Mouse (Mus musculus): ENCODE data around the gene Wfs1.
"Not testable (repeated sequence)": the region's sequence is repeated elsewhere in the genome, so short reads cannot be mapped to it uniquely, and the experiment has no call there.

The Wfs1 gene

DNA sequence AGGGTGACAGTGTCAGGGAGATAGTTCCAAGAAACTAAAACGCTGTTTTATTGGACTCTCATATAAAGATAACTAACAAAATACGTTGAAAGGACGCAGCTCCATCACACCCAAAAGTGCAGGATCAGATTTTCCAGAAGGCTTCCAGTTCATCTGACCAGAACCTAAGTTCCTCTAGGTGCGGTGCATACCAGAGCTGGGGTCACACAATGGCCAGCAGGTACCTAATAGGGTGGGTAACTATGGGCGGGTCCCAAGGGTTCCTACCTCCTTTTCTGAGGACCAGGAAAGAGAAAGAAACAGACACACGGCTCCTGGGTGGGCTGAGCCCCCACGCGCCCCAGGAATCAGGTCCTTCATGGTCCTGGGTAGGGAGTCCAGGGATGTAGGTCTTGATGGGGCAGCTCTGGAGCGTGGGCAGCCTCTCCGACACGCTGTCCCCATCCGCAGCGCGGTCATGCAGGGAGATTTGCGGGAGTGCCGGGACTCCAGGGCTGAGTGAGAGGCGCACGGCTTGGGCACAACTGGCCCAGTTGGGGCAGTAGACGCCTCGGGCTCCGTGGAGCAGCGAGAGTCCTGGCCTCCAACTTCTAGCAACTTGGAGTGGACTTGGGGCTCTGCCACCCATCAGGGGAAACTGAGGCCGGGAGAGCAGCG lies 753 bp downstream of the Wfs1 start:
- no peak for DNase-seq (ENCODE audit: low read depth)

DNA sequence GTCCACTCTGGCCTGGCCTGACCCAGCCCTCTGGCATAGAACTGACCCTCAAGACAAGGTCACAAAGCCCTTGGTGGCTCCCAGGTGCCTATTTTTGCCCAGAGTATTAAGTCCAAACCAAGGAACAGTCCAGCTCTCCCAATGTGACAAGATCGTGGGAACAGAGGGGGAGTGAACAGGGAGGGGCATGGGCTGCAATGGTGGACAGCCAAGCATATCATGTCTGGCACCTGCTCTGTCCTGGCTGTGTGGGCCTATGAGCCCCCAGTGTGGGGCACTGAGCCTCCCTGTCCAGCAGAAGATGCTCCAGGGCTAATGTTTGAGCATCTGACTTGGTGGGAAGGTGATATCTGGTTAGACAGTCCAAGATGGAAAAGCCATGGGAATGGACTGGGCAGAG lies 2.4 kb downstream of the Wfs1 start:
- DNase-seq (ENCODE audit: low read depth): no peak

DNA sequence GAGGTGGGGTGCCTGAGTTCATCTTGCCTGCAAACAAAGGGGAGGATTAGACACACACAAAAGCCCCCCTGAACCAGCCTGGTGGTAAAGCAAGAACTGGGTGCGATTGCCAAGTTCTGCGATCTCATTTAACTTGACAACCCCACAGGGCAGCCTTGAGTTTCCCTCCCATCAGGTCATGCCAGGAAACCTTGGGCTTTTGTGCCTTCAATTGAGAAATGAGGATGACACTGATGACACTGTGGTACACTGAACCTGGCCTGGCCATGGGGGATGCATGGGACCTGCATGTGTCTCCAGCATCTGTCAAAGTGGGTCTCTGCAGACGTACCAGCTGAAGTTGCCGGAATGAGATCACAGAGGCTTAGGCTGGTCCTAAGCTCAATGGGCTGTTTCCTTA lies 6.7 kb downstream of the Wfs1 start:
- DNase-seq (ENCODE audit: low read depth): no peak

DNA sequence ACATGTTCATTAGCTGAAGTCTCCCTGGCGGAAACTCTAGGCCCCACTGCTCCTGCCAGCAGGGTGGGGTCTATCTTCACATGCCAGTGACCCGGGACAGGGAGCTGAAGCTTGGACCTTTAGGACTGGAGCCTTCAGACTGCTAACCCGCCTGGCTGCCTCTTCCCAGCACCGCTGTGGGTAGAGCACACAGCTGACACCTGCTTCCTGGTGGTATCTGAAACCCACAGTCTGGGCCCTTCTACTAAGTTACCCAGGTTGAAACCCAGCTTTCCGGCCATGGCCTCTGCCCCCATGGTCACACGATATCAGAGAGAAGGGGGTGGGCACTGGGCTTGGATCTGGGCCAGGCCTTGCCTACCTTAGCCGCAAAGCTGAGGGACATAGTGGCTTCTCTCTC lies 9.4 kb downstream of the Wfs1 start:
- peak; percentile 93 for DNase-seq (ENCODE audit: low read depth)

DNA sequence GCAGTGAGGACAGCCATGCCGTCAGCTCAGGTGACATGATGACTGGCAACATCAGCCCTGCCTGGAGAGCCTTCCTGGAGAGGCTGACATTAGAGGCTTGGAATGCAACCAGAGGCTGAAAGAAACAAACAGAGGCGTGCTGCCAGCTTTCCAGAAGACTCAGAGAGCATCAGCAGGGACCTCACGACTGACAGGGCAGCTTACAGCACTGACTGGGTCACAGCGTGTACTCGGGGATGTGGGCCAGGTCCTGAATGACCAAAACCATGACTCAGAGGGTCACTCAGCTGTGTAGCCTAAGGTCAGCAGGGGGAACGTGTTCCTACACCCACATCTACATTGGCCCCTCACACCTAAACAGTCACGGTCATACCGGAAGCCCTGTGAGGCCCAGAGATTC lies 10.0 kb downstream of the Wfs1 start:
- DNase-seq (ENCODE audit: low read depth): peak; percentile 30

DNA sequence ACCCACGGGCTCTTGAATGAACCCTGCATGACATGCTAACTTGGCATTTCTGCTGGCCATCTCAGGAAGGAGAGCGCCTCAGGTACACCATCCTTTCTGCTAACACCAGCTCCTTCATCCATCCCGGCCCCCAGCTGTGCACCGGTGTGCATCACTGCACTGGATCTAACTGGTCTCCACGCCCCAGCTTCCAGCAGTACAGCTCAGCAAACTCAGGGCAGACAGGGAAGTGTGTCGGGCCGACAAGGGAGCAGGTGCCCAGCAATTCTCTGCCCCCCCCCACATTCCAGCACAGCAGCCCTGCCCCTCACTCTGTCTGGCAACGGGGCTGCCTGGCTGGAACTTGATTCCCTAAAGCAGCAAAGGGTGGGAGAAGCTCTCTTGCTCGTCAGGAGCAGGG lies 11.2 kb downstream of the Wfs1 start:
- no peak for DNase-seq (ENCODE audit: low read depth)

DNA sequence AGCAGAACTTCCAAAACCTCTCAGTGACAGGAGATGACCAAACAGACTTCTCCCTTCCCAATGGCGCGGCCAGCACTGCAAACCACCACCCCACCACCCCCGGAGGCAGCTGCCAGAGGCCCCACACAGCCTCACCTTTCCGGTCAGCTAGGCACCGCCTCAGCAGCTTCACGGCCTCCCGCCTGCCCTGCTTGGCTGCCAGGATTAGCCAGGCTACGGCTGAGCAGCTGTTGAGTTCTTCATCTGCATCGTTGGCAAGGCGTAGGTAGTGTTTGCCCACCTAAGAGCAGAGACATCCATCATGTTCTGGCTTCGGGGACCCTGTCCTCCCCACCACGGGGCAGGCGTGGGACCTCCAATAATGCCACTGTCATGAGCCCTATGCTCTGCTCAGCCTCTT lies 13.7 kb downstream of the Wfs1 start:
- DNase-seq (ENCODE audit: low read depth): no peak

DNA sequence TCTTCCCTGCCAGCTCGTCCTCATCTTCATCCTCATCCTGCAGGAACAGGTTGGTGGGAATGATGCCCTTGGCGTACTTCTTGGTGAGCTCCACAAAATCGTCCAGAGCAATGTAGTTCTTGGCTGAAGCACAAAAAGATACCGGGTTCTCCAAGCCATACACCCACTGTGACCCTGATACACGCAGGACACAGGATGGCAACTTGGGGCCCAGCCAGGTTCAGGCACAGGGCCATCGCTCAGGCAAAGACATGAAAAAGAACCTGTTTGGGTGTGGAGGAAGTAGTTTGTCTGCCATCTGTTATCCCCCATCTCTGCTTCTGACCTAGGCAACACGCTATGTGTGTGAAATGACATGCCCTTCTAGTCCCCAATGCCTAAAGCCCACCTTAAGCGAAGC lies 17.4 kb downstream of the Wfs1 start:
- DNase-seq (ENCODE audit: low read depth): no peak

DNA sequence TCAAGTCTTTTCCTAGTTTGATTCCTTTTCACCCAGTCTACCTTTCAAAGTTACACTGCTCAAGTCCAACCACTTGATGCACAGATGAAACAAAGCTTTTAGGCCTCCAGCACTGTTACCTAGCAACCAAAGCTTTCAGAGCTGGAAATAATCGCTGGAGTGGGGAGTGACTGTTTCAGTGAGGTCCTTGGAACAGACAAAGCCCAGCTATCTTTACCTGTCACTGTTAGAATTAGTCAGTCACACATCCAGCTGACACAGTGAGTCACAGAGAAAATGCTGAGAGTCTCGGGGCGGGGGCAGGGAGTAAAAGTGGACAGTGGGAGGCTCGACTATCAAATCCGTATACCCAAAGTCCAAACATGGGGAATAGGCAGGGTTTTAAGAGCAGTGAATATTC lies 28.5 kb downstream of the Wfs1 start:
- no peak for DNase-seq (ENCODE audit: low read depth)

DNA sequence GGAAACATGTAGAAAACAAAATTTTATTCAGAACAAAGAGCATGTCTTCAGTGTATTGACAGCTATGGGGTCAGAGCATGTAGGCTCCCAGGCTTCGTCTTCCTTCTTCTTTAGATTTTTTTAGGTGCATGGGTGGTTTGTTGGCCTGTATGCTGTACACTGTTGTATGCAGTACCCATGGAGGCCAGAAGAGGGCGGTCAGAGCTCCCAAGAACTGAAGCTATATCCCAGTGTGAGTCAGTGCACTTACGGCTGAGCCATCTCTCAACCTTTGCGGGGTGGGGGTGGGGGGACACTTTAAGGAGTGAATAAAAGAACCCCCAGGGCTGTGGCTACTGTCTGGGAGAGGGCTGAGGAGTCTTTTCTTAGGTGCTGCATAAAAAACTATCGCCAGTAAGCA lies 30.2 kb downstream of the Wfs1 start:
- DNase-seq (ENCODE audit: low read depth): peak; percentile 69

DNA sequence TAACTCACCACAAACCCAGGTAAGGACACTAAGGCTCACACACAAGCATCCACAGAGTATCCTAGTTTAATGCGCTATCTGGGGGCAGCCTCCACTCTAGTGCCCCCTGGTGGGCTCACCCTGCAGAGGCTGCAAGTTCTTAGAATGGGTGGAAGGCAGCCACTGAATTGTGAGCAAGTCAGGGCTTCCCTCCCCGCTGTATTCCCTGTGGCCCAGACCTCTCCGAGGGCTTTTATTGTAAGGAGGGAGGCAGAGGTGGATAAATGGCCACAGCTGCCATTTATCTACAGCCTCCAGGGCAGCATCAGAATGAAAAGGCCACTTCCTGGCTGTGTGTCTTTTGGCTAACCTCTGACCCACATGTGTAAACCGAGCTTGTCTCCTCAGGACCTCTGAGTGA lies 33.6 kb downstream of the Wfs1 start:
- peak; percentile 52 for DNase-seq (ENCODE audit: low read depth)

DNA sequence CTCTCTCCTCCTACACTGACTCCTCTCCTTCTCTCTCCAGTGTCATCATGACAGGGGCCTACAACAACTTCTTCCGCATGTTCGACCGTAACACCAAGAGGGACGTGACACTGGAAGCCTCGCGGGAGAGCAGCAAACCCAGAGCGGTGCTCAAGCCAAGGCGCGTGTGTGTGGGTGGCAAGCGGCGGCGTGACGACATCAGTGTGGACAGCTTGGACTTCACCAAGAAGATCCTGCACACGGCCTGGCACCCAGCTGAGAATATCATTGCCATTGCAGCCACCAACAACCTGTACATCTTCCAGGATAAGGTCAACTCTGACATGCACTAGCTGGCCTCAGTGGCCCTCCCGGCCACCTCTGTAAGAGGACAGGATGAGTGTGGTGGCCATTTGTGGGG lies 36.7 kb downstream of the Wfs1 start:
- DNase-seq (ENCODE audit: low read depth): no peak

DNA sequence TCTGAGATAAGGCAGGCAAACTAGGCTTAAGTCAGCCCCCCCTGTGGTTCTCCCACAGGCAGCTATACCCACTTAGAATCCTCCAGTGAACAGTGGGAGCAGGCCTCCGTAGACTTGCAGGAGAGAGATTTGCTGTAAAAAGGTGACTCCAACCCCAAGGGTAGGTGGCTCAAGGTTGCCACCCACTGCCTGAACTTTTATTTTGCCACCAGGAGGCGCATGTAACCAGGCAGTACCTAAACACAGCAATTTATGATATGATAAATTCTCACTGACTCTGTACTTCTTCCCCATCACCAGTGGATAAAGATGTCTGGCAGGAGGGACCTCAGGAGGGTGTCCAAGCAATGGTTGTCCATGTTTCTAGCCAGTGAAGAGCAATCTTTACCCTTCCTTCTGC lies 38.1 kb downstream of the Wfs1 start:
- DNase-seq (ENCODE audit: low read depth): peak; percentile 42

DNA sequence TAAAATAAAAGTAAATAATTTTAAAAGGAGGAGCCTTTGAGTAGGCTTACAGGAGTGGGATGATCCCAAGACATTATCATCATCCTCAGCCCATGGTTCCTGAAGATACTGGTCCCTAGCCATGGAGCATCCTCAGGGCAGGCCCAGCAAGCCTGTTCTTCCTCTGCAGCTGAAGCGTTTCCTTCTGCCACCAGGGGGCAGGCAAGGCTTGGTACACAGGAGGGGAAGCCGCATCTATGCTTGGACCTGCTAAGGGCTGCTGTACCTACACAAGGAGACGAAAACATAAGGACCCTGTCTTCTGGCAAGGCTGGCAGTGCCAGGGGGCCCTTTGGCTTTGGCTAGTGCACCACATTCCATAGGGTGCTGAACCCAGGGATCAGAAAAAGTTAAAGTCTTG lies 40.2 kb downstream of the Wfs1 start:
- peak; percentile 73 for DNase-seq (ENCODE audit: low read depth)

DNA sequence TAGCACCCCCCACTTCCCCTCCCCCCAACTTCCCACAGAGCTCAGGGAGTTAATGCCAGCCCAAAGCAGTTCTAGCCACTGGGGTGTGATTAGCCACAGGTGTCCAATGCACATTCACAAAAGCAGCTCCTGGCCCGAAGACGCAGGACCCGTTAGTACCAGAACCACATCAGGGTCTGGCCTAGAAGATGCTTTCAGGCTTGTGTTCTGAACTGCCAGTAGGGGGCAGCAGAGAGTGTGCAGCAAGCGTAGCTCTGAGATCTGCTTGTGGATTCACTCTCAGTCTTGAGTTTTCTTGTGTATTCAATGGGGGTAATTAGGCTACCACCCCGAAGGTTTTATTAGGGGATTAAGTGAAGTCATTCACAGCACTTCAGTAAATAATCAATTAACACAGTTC lies 42.6 kb downstream of the Wfs1 start:
- DNase-seq (ENCODE audit: low read depth): peak; percentile 68

DNA sequence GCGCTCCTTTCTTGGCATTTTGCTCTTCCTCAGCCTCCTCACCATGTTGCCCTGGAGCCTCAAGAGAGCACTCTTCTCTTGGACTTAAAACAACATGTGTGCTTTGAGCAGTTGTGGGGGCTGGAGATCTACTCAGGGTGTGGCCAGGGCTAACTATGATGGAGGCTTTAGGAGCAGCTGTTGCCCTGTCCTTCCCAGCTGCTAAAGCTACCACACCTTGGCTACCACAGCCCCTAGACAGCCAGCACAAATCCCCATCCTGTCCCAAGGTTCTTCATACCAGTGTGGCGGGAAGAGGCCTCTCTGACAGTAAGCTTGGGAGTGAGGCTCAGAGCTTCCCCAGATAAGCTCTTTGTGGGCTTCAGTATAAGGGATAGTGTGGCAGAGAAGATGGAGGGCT lies 43.3 kb downstream of the Wfs1 start:
- DNase-seq (ENCODE audit: low read depth): no peak

DNA sequence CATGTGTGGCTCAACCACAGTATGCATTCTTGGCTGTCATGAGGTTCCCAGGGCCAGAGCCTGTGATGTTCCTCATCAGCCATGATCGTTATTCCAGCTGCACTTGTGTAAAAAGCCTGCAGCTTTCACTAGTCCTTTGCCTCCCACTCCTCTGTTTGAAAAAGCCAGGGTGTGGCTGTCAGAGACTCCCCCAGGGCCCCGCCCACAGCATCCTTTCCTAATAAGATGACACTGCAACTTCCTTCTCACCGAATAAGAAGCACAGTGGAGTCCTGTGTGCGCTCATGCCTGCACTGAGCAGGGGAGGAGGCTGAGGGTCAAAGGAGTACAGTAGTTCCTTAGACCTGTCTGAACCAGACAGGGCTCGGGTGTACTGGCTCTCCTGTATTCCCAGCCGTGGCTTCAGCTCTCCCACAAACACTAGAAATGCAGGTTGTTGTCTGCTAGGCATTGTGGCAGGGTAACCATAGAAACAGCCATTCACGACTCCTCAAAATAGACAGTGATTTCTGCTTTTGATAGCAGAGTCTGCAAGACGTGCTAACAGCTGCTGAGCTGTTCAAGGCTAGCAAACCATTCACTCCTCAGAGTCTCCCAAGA lies 43.8 kb downstream of the Wfs1 start:
- no peak for DNase-seq (ENCODE audit: low read depth)

DNA sequence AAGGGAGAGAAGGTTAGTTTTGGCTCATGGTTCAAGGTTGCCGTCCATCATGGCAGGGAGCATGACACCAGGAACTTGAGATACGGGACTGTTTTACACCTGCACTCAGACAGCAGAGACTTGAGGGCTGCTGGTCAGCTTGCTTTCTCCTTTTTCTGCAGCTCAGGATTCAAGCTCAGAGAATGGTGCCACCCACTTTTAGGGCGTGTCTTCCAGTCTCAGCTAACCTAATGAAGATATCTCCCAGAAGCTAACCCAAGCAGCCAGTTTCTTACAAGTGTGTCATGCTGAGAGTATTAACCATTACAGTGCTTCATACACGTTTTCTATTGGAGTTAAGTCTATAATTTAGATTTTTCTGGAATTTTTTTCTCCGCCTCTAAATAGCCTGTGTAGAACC lies 44.5 kb downstream of the Wfs1 start:
- no peak for DNase-seq (ENCODE audit: low read depth)

DNA sequence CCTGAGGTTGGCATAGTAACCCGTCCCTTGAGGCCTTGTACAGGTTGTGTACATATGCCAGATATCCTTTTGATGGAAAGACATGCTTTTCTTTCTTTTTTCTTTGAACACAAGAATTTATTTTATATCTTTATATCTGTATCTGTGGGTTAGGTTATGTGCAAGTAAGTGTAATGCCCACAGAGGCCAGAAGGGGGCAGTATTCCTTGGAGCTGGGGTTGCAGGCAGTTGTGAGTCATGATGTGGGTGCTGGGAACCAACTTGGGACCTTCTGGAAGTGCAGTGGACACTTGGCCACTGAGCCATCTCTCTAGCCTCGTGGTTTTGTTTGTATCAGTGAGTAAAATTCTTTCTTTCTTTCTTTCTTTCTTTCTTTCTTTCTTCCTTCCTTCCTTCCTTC lies 46.6 kb downstream of the Wfs1 start:
- DNase-seq (ENCODE audit: low read depth): no peak

DNA sequence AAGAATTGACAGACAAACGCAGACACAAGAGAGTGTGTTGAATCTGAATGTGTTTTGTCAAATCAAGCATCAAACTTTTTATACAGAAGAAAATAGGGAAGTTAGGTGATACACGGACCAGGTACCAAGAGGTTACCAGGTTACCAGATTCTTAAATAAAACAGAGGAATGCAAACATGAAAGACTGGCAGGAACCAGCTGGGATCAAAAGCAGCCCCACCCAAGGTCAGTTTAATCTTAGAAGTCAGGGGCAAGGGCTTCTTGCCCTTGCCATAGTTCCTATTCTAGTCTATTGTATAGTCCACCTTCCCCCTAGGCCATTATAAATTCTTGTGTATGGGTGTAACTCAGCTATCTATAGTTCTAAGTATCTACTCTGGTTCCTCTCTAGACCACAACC lies 50.0 kb downstream of the Wfs1 start:
- not testable (repeated sequence) for DNase-seq (ENCODE audit: low read depth)

DNA sequence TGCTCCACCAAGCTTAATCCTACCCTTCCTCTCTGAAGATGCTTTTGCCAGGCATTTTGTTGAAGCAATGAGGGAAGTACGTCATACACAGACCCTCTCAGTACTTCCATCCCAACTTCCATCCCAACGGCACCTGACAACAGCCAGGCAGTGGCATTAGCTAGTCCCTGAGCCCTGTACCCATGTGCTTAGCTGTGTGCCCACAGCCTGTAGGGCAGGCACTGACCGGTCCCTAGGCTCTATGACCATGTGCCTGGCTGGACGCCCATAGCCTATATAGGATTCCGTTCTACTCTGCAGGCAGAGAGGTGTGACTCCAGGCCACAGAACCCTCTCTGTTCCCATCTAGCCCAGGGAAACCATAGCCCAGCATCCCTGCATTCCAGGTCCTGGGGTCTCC lies 51.0 kb downstream of the Wfs1 start:
- DNase-seq (ENCODE audit: low read depth): no peak

DNA sequence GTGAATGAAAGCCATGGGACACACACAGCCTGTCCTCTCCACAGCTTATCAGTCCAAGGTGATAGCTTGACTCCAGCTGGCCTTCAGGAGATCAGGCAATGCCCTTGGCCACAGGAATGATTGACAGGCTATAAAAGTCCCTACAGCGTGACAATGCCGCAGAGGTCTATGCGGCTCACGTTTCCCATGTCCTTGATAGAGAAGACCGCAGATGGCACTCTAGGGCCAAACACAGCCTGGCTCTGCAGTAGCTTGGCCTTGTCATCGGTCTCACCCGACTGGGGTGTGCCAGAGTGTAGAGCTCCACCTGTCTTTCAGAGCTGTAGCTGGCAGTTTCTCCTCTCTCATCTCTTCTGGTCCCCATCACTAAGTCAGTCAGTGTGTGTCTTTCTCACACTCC lies 52.5 kb downstream of the Wfs1 start:
- DNase-seq (ENCODE audit: low read depth): no peak

DNA sequence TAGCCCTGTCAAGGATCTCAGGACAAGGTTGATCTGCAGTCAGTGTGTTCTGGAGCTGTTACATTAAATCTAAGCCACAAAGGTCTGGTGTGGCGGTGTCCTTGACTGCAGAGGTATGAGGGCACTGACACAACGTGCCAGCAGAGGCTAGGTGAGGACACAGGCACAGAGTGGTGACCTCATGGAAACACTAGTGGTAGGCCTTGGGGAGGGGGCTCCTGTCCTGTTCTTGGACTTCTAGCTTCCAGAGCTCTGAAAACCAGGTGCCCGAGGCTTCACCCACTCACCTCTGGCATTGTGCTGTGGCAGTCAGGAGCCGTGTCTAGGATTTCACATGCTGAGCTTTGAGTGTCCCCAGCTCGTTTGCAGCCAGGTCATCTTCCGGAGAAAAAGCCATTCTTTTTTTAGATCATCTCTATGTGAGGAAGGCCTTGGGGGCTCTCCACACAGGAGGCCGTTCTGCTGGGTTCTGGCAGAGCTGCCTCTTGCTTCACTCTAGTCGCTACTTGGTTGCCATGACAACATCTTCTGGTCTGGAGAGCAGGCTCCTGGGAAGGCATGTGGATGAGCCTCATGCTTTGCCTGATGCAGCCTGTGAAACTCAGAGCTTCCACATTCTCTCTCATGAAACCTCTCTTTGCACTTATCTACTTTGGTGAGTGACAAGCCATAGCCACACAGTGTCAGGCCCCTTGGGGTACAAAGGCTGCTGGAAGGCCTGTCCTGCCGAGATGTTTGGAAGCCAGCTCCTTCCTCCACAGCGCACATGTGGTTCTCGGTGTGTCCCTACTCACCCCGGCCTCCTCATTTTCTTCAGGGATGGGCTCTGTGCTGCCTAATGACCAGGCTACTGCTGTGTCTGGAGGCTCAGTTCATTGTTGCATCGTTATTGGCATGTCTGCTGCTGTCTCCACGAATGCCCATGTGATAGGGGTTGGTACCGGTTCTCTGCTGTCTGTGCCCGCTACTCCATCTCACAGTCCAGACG lies 53.2 kb downstream of the Wfs1 start:
- no peak for DNase-seq (ENCODE audit: low read depth)

Data from 416B (cell line).